Mouse (Mus musculus) induced T-regulatory cell, adult 2 months (primary cell): ENCODE measurements at regions not wholly inside any gene's neighbourhood (a gene's known extent, or its start where the extent isn't known, plus 50 kb on each side); places are given as distances from the start of the nearest gene placed in this dataset.
A peak's percentile ranks its signal among the peaks of the same experiment; 100 is the strongest.

Source experiments
- DNase-seq: peaks from one replicate; pipeline ENCODE4 v3.0.0-alpha.2; 2012; ENCODE audit warnings: low read depth

DNA sequence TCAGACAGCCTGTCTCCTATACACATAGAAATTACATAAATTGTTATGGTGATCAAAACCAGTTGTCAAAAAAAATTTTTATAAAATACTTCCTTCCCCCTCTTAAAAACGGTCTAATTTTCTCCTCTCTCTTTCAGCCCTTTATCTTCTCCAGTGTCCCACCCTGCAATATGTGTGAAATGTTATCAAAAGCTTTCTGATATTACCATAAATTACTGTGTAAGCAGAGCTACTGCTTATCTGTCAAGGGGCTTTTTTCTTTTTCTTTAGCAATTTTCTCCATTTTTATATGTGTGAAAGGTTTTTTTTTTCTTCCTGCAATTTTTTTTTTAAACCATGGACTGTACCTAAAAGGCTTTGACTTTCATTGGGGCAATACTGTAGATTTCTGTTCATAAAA is 508.4 kb upstream of the Adgrl2 start:
- no peak for DNase-seq

DNA sequence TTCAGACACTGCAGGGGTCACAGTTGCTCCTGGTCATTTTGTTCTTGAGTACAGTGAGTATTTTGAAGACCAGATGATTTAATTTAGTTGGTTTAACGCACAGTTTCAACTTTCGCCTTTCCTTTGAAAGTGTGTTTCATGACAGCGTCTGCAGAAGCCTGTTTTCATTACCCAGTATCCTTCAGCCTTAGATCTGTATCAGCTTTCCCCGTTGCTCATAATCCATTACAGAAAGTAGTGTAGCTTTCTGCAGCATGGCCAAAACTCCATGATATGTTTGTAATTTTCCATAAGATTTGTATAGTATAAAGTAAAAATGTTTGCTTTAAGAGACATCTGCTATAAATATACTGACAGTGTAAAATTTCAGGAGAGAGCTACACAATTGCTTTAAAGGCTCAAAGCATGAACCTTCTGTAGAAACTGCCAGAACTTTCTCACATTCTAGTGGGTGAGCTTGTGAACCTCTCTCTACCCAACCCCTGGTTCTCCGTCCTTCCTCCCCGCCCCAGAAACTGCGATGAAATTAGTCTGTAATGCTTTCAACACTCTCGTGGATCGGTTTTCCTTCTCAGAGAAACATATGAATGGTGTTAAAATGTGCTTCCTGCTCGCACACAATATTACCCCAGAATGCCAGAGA is 506.6 kb upstream of the Adgrl2 start:
- no peak for DNase-seq

DNA sequence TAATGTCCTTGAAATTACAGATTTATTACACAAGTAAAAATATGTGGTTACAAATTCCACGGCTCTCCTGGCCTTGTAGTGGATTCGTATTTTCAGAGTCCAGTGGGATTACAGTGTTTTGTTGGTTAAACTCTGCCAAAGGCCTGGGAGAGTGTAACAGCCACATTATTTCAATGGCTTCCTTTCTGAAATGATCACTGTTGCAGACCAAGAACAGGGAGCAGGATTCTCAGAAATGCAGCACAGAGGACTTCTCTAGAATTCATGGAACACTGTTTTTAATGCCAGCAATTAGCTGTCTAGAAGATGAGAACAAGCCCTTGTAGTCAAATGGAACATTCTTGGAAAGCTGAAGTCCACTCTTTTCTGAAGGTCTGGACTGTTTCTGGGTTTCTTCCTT is 505.8 kb upstream of the Adgrl2 start:
- DNase-seq, result no peak

DNA sequence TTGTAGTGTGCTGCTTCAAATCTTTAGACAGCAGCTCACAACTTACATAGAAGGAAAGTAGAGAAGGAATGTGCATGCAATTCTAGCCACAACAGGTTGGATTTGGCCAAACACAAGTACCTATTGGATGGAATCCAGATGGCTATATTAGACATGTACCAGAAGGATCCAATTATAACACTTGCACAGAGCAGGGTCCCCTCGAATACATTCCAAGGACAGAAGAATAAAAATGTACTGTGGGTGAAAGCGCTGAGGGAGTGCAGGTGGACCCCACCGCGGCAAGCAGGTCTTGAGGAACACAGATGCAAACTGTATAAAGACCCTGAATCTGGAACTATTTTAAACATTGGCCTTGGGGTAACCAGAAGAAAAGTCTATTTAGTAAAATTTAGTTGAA is 497.8 kb upstream of the Adgrl2 start:
- DNase-seq, result no peak

DNA sequence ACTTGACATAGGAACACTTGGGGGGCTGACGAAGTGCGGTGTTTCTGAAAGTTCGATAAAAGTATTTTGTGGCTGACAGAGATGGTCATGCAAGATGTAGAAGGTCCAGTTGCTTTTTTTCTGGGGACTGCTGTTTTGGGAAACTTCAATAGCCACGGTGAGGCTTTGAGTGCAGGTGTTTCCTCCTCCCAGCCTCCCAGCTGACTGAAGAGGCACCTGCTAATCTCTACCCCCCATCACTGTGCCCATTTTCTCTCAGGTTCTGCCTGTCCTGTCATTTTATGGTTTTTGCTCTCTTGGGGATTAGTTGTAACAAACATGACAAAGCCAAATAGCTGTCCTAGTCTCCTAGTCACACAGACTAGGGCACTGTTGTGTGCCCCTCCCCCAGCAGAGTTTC is 495.1 kb upstream of the Adgrl2 start:
- DNase-seq, result no peak

DNA sequence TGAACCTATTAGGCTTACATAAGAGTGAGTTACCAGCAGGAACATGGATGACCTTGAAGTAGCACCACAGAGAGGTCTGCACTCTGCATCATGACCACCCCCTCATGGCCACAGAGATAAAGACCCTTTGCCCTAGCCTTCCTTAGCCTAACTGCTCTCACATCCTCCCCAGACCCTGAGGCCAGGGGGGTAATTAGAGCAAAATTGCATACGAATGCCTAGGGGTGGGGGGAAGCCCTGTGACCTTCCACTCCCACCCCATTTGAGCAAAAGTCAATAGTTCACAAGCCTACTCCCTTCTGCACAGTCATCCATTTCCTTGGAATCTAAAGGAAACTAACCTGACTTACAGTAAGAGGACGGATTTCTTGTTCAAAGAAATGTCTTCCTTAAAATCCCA is 494.0 kb upstream of the Adgrl2 start:
- DNase-seq, result no peak

DNA sequence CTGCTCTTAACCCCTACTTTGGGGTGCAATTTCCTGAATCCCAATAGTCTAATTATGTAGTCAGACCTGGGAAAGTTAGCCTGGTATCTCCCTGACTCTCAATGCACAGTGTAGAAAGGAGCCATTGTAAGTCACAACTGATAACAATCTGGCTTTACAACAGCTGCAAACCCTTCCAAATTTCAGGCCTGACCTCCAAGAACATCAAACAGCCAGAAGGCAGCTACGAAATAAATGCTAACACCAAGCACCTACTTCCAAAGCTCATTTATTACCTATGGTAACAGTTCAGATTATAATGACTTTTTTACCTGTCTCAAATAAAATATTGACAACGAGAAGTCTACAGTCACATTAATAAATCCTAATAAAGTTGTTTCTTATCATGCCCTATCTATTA is 485.8 kb upstream of the Adgrl2 start:
- DNase-seq, result no peak

DNA sequence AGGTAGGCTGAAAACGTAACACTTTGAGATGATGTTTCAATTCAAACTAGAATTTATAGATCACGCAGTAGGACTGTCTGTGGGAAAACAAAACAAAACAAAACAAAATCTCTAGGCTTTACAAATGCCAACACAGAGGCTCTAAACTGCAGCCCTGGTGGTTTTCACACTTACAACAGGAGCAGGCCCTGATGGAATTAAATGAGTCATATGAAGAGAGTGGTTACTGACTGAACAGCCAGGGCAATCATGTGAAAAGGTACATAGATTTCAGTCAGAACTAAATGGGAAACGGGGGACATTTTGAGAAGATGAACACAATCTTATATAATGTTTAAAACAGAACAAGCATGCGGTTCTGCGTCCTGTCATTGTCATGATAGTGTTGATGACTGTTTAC is 476.6 kb upstream of the Adgrl2 start:
- DNase-seq, result peak; percentile 25

DNA sequence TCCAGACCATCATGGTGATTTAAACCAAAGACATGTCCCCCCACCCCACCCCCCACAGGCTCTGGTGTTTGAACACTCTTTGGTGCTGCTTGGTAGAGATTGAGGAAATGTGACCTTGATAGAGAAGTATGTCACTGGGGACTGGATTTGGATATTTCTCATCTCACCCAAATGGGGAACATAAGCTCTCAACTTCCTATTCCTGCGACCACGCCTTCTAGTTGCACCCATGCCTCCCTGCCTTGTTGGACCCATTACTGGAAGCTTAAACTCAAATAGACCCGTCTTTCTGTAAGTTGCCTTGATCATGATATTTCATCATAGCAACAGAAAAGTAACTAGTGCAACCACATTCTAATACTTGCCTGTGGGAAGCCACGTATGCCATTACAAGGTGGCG is 474.2 kb upstream of the Adgrl2 start:
- no peak for DNase-seq

DNA sequence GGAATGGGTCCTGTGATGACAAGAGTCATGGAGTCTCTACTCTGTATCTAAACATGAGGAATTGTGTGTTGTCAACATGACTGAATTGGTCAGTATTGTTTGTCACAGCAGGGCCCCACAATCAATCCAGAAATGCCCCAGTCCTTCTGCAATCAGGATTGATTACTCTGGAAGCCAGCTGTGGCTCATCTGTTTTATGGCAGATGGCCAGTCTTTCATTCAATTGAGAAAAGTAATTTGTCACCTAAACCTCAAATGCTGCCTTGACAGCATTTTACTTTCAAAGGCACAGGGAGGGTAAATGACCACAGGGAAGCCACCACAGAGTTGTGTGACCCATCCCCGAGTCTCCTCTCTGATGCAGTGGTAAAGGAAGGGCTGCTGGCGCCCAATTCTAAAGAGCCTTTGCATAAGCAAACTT is 471.8 kb upstream of the Adgrl2 start:
- DNase-seq, result no peak

DNA sequence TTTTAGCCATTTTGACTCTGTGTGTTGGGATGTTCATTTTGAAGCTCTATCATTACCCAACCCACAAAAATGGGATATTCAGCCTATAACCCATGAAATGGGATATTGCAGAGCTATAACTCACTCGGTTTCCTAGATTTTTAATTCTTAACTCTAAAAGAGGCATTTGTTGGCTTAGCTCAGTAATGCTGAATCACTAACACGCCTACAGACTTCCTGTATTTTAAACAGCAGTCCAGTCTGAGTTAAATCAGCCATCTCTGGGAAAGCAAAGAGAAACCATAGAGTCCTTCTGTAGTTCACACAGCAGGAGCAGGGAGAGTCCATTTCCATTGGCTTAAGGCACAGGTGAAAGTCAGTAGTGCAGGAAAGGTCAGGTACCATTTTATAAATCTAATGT is 471.3 kb upstream of the Adgrl2 start:
- DNase-seq, result no peak

DNA sequence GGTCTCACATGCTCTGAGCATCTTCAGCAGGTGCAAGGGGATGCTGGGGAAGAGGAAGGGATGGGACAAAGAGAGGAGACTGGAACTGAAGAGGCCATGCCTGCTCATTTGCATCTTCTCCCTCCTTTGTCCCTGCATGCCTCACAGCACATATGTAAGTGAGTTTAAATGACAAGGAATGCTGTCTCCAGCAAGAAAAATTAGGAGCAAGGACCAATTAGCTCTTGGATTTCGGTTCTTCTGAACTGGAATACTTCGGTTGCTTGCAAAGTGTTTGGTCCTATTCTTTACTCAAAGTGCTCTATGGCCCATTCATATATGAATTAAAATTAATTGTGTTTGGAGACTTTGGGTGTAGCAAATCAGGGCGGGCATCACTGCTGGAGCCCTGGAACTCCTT is 459.0 kb upstream of the Adgrl2 start:
- no peak for DNase-seq

DNA sequence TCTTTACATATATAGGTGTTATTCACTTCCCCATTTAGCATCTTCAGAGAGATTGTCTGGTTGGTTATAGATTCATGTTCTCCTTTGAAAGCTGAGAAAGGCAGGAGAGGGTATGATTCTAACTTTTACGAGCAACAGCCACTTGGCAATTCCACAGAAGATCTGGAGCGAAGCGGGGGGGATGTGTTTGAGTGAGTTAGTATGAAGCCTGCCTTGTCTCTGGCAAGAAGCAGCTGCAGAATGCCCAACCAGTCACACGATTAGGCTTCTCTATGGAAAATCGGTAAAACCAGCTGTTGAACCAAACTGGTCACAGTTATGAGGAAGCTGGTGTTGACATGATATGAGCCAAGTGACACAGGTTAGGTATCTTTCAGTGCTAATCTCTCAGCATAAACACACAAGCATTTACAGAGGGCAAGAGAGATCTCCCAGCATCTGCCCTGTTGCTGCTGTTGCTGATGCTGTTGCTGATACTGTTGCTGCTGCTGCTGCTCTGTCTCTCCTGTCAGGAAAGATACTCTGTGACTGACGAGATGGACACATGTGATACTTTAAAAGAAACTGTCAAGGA is 455.7 kb upstream of the Adgrl2 start:
- DNase-seq, result no peak

DNA sequence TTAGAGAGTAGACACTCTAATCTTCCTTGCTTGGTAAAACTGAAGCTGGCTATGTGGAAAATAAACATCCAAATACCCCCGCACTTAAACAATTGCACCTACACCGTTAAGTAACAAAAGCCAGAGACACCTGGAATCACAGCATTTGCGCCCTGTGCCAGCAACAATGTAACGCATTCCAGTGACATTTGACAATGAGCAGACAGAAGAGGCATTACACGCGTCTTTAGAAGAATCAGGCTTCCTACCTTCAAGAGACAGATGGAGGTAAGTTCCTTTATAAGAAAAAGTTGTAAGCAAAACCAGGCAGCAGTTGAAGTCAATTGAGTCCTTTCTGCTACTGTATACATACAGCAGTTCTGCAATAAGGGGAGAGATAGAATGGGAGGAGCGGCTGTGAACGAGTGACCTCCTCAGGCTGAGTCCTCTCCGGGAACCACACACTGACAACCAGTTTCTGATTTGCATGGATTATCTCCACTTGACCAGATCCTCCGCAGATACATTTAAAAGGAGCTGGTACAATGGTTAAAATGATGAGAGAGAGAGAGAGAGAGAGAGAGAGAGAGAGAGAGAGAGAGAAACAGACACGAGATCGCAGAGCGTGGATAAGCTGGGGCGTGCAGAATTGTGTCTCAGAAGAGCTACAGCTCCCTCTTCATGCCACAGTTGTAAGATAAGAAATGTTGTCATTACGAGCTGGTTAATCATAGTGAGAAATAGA is 454.7 kb upstream of the Adgrl2 start:
- DNase-seq, result peak; percentile 9

DNA sequence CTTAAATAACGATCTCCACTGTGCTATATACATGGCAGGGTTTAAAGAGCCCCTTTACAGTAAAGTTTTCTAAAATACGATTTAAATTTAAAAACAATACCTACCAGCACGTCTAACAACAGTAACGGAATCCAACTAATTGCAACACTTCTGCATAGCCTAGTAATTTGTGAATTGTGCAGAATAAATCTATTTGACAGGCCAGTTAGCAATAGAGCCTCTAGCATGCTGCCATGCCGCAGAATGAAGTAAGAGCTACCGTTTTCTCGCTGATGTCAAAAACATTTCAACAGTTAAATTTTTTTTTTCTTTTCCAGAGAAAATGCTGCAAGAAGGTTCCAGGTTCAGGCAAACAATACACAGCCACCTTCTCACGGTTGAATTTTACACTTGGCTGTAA is 454.0 kb upstream of the Adgrl2 start:
- DNase-seq, result no peak

DNA sequence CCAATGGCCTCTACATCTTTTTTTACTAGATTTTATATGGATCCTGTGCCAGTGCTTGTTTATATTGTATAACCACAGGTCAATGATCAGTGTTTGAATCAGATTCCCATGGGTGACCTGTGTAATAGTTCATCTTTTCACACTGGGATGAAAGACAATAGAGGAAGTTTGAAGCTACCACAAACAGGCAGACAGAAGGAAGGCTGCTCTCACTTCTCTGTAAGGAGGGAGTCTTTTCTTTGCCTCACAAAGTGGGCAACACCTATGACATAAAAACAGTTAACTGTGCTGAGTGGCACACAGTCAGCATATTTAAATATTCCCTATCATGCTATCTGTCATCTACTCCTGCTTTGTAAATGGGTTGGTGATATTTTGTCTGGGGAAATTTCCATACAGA is 450.9 kb upstream of the Adgrl2 start:
- DNase-seq, result no peak

DNA sequence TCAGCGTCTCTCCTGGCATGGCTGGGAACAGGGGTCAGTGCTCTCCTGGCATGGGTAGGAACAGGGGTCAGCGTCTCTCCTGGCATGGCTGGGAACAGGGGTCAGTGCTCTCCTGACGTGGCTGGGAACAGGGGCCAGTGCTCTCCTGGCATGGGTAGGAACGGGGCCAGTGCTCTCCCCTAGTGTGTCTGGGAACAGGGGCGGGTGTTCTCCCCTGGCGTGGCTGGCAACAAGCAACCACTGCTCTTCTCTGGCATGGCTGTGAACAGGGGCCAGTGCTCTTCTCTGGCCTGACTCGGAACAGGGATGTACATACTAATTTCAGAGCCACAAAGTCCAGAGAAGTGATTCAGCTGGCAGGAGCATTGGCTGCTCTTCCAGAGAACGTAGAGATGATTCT is 447.4 kb upstream of the Adgrl2 start:
- DNase-seq, result no peak

DNA sequence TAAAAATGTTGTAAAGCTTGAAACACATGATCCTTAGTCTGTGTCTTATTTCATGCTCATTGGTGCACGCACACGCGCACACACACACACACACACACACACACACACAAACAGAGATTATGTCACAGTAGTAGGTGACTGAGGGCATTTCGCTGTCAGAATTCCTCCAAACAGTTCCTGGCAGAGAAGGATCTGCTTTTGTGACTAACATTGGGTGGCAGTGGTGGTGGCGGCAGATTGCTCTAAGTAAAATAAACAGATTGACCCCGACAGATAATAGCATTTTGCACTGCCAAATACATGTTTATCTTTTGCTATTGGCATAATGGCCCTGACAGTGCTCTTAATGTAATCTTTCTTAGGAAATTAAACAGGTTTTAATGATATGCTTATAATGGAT is 446.6 kb upstream of the Adgrl2 start:
- DNase-seq, result no peak

DNA sequence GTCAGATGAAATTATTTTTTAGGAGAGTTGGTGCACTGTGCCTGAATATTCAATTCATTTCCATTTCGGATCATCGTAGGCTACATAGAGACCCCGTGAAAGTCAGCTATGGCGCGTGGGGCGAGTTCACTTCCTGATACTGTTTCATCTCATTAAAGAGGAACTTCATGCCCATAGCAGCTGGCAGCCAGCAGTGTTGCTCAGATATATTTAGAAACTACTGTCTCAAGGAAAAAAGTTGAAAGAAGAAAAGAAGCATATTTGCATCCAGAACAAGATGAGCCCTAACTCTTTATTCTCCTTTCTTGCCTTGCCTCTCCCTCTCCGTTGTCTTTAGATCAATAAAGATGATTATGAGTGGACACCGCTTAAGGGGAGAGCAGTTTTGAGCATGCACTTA is 446.1 kb upstream of the Adgrl2 start:
- no peak for DNase-seq

DNA sequence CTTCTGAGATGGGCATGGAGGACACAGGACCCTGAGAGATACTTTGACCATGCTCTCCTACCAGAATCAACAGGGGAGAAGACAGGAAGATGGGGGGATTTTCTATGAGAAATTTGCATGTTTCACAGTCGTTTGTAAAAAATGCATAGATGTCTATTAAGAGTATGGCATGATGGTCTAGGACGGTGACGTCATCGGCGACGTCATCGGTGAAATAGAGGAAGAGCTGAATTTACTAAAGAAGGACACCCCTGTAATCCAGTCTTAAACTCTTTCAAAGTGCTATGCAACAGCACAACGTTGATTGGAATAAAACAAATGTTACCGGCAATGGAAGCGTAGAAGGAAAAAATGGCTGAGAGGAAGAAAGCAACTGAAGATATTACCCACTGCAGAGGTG is 441.4 kb upstream of the Adgrl2 start:
- no peak for DNase-seq

DNA sequence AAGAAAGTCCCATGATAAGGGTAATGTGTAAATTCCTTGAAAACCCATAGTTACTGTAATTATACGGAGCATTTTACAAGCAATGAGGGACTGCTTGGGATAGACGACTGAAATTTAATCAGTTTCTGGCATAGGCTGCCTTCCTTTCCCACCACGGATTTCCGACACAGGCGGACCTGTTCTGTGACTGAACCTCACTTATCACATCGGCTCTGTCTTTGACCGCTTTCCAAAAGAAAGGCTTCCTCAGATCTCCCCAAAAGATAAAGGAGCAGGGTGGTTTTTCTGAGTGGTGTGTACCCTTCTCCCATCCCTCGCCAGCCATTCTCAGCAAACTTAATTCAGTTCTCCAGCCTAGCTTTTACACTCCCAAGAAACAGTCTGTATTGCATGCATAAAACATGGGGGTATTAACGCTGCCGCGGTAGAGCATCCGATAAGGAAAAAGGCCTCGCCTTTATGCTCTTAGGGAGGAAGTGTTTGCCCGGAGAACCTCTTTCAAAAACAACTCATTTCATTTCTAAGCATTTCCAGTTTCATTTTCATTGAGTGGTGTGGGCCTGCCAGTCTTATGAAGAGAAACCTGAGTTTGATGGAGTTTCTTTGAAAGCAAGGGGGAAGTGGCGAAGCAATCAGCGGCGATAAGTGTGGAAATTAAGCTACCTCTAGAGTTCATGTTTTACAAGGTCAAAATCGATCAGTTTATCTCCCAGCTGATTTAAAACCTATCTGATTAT is 435.8 kb upstream of the Adgrl2 start:
- peak; percentile 47 for DNase-seq

DNA sequence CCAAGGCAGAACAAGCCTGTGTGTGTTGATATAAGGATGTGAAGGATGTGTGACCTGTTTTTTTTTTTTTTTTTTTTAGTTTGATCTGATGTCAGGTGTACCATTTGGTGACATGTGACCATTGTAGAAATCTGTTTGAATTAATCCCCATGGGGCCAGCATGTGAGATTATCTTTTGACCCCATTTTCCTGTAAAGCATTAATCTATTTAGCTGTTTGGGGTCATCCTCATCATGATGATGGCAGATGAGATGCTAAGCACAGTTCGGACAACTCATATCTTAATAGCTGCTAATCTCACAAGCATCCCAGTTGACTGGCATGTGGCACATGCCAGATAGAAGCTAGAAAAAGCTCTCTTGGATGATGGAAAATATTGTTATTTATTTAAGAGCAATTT is 434.0 kb upstream of the Adgrl2 start:
- DNase-seq, result no peak

DNA sequence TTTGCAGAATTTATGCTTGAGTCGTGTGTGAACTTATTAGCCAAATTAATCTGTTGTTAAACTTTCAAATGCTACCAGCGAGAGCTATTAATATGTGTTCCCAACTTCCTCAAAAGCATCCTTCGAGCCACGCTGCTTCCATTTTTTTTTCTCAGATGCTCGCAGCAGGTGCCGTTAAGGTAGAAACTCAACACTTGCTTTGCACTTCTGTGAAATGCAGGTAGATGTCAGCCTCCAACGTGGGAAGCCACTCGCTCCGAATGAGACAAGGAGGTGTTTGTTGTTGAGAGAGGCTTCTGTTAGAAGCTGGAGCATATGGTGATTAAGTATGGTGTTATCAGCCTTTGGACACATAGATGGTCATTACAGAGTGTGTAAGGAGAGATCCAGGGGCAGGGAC is 433.1 kb upstream of the Adgrl2 start:
- DNase-seq, result no peak
